ENCODE assay signal across 14 mouse cellular contexts in genomic region chr6:134933207-134933558, GRCm38 (mm10). TPM values are rescaled to one million over a fixed set of nuclear protein-coding genes. Genes with fewer than 3 reads are reported as not detected.
DNase-seq lines count a peak whose midpoint lies in the region; ATAC-seq and TF ChIP-seq lines count a peak whose summit lies in the region.
"Had no signal": no experiment of that assay in that cellular context is flagged by ENCODE, and none has a peak within 500 bp of the region (broad histone marks: within the 10 kb centered on the region; RNA-seq: fewer than 3 reads in every experiment).

No protein-coding gene starts in this region.

- in situ Hi-C loops in CH12.LX (cut with MboI; ENCODE audit: low pct_ligation_motif_present, low pct_unique_long_range_greater_than_20kb, low sequenced_read_pairs): no loop called here

- DNase-seq in gastrocnemius, adult 2 months: no peak
- no peak for DNase-seq in gastrocnemius, adult 8-10 months (ENCODE audit: low spot score in 2 of 2)
- DNase-seq in CH12.LX (ENCODE audit: extremely low read depth): no peak
- no peak for DNase-seq in liver, embryonic 14.5 days (ENCODE audit: low read depth in 3 of 3, low spot score in 3 of 3)
- no peak for DNase-seq in frontal cortex, postnatal 10 days (ENCODE audit: low spot score in 2 of 2)
- DNase-seq: cerebellum, adult 11 months; gastrocnemius, postnatal 25 days; kidney, postnatal 14 days had no signal

- peaks cover 80% of the 10 kb centered on the region for H3K79me2 ChIP-seq in CH12.LX (replicated peaks; ENCODE audit: control insufficient read depth, extremely low read depth, insufficient read depth, poor library complexity, severe bottlenecking)

- H3K4me1 ChIP-seq in intestine, postnatal 0 days (replicated peaks; ENCODE audit: control insufficient read depth, insufficient read depth, low read length): no peaks in the 10 kb centered on the region
- peaks cover 5% of the 10 kb centered on the region; the same call in 1 of the 2 replicates for H3K4me1 ChIP-seq in intestine, embryonic 16.5 days (ENCODE audit: control insufficient read depth, insufficient read depth, low read length)
- peaks cover 0 to 16% of the 10 kb centered on the region in 2 experiments; a peak in 3 of 4 replicates for H3K4me1 ChIP-seq in CH12.LX (ENCODE audit: control insufficient read depth in 1 of 2, insufficient read depth in 2 of 2)
- peaks cover 26 to 30% of the 10 kb centered on the region in 2 experiments for H3K4me1 ChIP-seq in liver, embryonic 14.5 days (replicated peaks; ENCODE audit: control insufficient read depth in 2 of 2, insufficient read depth in 2 of 2, low read length in 1 of 2)

- dilution Hi-C loops in CH12.LX (cut with MboI; ENCODE audit: extremely low pct_ligation_motif_present, extremely low pct_unique_long_range_greater_than_20kb, low sequenced_read_pairs): no loop called here

- H3K4me2 ChIP-seq in intestine, postnatal 0 days (replicated peaks; ENCODE audit: low read depth): no peak overlapping the region
- H3K4me2 ChIP-seq in intestine, embryonic 16.5 days (ENCODE audit: low read depth, low read length): no peak overlapping the region
- H3K4me2 ChIP-seq in CH12.LX (ENCODE audit: insufficient read depth, low read depth, poor library complexity, severe bottlenecking): peak overlapping the region; percentile 80
- peak overlapping the region; percentile 99 for H3K4me2 ChIP-seq in liver, embryonic 14.5 days (ENCODE audit: low read depth)
- H3K4me2 ChIP-seq: embryonic facial prominence, embryonic 12.5 days; hindbrain, embryonic 12.5 days; limb, embryonic 15.5 days; midbrain, embryonic 15.5 days had no signal

- no peak for ATAC-seq in intestine, postnatal 0 days
- ATAC-seq in intestine, embryonic 16.5 days: no peak
- ATAC-seq in liver, embryonic 14.5 days (ENCODE audit: insufficient read depth): no peak
- ATAC-seq: midbrain, embryonic 15.5 days had no signal

- H3K9ac ChIP-seq in intestine, postnatal 0 days (ENCODE audit: low read depth, low read length): peak overlapping the region; percentile 2; the same call in 1 of the 2 replicates
- H3K9ac ChIP-seq in intestine, embryonic 16.5 days (ENCODE audit: low read depth, low read length): no peak overlapping the region
- H3K9ac ChIP-seq in CH12.LX (ENCODE audit: insufficient read depth, low read depth): peak overlapping the region; percentile 65
- no peak overlapping the region; the same call in 1 of the 2 replicates for H3K9ac ChIP-seq in liver, embryonic 14.5 days (replicated peaks)
- H3K9ac ChIP-seq: embryonic facial prominence, embryonic 12.5 days; hindbrain, embryonic 12.5 days; limb, embryonic 15.5 days; midbrain, embryonic 15.5 days had no signal

- H3K27ac ChIP-seq in gastrocnemius, adult 2 months: peak overlapping the region; percentile 76
- H3K27ac ChIP-seq in intestine, postnatal 0 days (ENCODE audit: low read depth, low read length): no peak overlapping the region; the same call in 1 of the 2 replicates
- H3K27ac ChIP-seq in intestine, embryonic 16.5 days (ENCODE audit: low read length): no peak overlapping the region
- H3K27ac ChIP-seq in CH12.LX (ENCODE audit: insufficient read depth, low read depth): peak overlapping the region; percentile 41
- no peak overlapping the region for H3K27ac ChIP-seq in liver, embryonic 14.5 days
- H3K27ac ChIP-seq: embryonic facial prominence, embryonic 12.5 days; hindbrain, embryonic 12.5 days; limb, embryonic 15.5 days; midbrain, embryonic 15.5 days had no signal

- 74% methylated on average over 2 of the region's 2 CpGs for WGBS in intestine, postnatal 0 days
- WGBS in intestine, embryonic 16.5 days: 73% methylated on average over 2 of the region's 2 CpGs
- 61% methylated on average over 2 of the region's 2 CpGs for WGBS in liver, embryonic 14.5 days (ENCODE audit: insufficient replicate concordance)

- no peak for TF ChIP-seq CTCF in gastrocnemius, adult 2 months (IDR thresholded peaks at IDR 0.05)
- no peak for TF ChIP-seq CTCF in intestine, postnatal 0 days (IDR thresholded peaks at IDR 0.05; ENCODE audit: low read depth)
- no peak for TF ChIP-seq CTCF in CH12.LX (conservative IDR thresholded peaks at IDR 0.05 in 1 of 2, IDR thresholded peaks at IDR 0.05 in 1 of 2; ENCODE audit: low read depth in 2 of 2, low read length in 2 of 2)
- no peak for TF ChIP-seq CTCF in liver, embryonic 14.5 days (IDR thresholded peaks at IDR 0.05; ENCODE audit: low read depth)

- H3K36me3 ChIP-seq in intestine, postnatal 0 days (ENCODE audit: control insufficient read depth, insufficient read depth): no peaks in the 10 kb centered on the region
- no peaks in the 10 kb centered on the region for H3K36me3 ChIP-seq in intestine, embryonic 16.5 days (ENCODE audit: control insufficient read depth, insufficient read depth, low read length)
- peaks cover 9 to 27% of the 10 kb centered on the region in 2 experiments for H3K36me3 ChIP-seq in CH12.LX (replicated peaks in 1 of 2; ENCODE audit: control insufficient read depth in 1 of 2, insufficient read depth in 1 of 2, low read length in 1 of 2)
- H3K36me3 ChIP-seq in liver, embryonic 14.5 days (replicated peaks; ENCODE audit: control insufficient read depth, insufficient read depth, low read depth): peaks cover 29% of the 10 kb centered on the region
- H3K36me3 ChIP-seq: embryonic facial prominence, embryonic 12.5 days; hindbrain, embryonic 12.5 days; limb, embryonic 15.5 days; midbrain, embryonic 15.5 days had no signal

- no peaks in the 10 kb centered on the region for H3K27me3 ChIP-seq in intestine, postnatal 0 days (replicated peaks; ENCODE audit: control insufficient read depth, insufficient read depth, low read length)
- H3K27me3 ChIP-seq in intestine, embryonic 16.5 days (replicated peaks; ENCODE audit: control insufficient read depth, insufficient read depth, low read length): no peaks in the 10 kb centered on the region
- no peaks in the 10 kb centered on the region for H3K27me3 ChIP-seq in CH12.LX (replicated peaks)
- H3K27me3 ChIP-seq in liver, embryonic 14.5 days (ENCODE audit: control insufficient read depth, insufficient read depth, low read length): no peaks in the 10 kb centered on the region
- H3K27me3 ChIP-seq: embryonic facial prominence, embryonic 12.5 days; hindbrain, embryonic 12.5 days; limb, embryonic 15.5 days; midbrain, embryonic 15.5 days had no signal

- H3K9me3 ChIP-seq in intestine, postnatal 0 days (ENCODE audit: control insufficient read depth): no peaks in the 10 kb centered on the region
- no peaks in the 10 kb centered on the region for H3K9me3 ChIP-seq in intestine, embryonic 16.5 days (ENCODE audit: control insufficient read depth, low read length)
- H3K9me3 ChIP-seq in CH12.LX (replicated peaks; ENCODE audit: low read length): no peaks in the 10 kb centered on the region
- no peaks in the 10 kb centered on the region for H3K9me3 ChIP-seq in liver, embryonic 14.5 days (ENCODE audit: control insufficient read depth, low read length)
- H3K9me3 ChIP-seq: embryonic facial prominence, embryonic 12.5 days; hindbrain, embryonic 12.5 days; limb, embryonic 15.5 days; midbrain, embryonic 15.5 days had no signal

- TF ChIP-seq RAD21 in CH12.LX (IDR thresholded peaks at IDR 0.05; ENCODE audit: low read depth, low read length): no peak

- intact Hi-C loops in gastrocnemius, adult 2 months (cut with DNase I): loop anchor here (5.0 kb wide), 1 partner anchor 36 kb away; the partner anchor contains the start of gene Gpr19

- TF ChIP-seq EP300 in CH12.LX (IDR thresholded peaks at IDR 0.05; ENCODE audit: low read length): no peak
- no peak for TF ChIP-seq EP300 in liver, embryonic 14.5 days (IDR thresholded peaks at IDR 0.05; ENCODE audit: low read depth)

- no peak for TF ChIP-seq POLR2A in CH12.LX (IDR thresholded peaks at IDR 0.05; ENCODE audit: low read depth, low read length)

- no peak overlapping the region for H3K4me3 ChIP-seq in gastrocnemius, adult 2 months
- H3K4me3 ChIP-seq in intestine, postnatal 0 days (ENCODE audit: low read depth, low read length): no peak overlapping the region
- H3K4me3 ChIP-seq in intestine, embryonic 16.5 days (ENCODE audit: low read length): no peak overlapping the region
- peak overlapping the region; percentile 47 to 52 (median 49) for H3K4me3 ChIP-seq in CH12.LX (replicated peaks in 1 of 3; ENCODE audit: low read depth in 2 of 3, low read length in 2 of 3, poor library complexity in 1 of 3)
- H3K4me3 ChIP-seq in liver, embryonic 14.5 days (ENCODE audit: insufficient read depth in 1 of 2, low read depth in 2 of 2, low read length in 2 of 2): peak overlapping the region in 1 of 2 experiments; percentile 27; a peak in 2 of 4 replicates
- H3K4me3 ChIP-seq: embryonic facial prominence, embryonic 12.5 days; hindbrain, embryonic 12.5 days; limb, embryonic 15.5 days; midbrain, embryonic 15.5 days had no signal

RNA-seq across cellular contexts. Expression of gene Cdkn1b, which starts 13.0 kb away (rescaled TPM):
- total RNA-seq in gastrocnemius, adult 2 months (2021): 10 to 100 TPM; 36.1 to 41.8 TPM
- 10 to 100 TPM; 30.9 to 37.5 (median 33.1) TPM for total RNA-seq in gastrocnemius, adult 8-10 months (2022)
- 14.8 and 15.3 TPM in 2 replicates for polyA plus RNA-seq in intestine, postnatal 0 days (2015; fragmentation: Nextera tagmentation; extraction: Ambion mirVana)
- polyA plus RNA-seq in intestine, embryonic 16.5 days (2015; fragmentation: Nextera tagmentation; extraction: Ambion mirVana): 10.6 and 12.4 TPM in 2 replicates
- 12.8 and 19.2 TPM in 2 replicates for total RNA-seq in CH12.LX (2012; rRNA removed)
- total RNA-seq in CH12.LX (2014; rRNA removed): 23.5 TPM in 2 replicates
- polyA plus RNA-seq in CH12.LX (2012; ENCODE audit: insufficient read length, low read depth): 15.8 and 20.9 TPM in 2 replicates
- polyA plus RNA-seq in liver, embryonic 14.5 days (2012; rRNA removed): 8.4 and 12.2 TPM in 2 replicates
- polyA plus RNA-seq in liver, embryonic 14.5 days (2014; fragmentation: Nextera tagmentation; extraction: Ambion mirVana): 11.7 and 12.6 TPM in 2 replicates

RNA-seq across cellular contexts. Expression of gene Gpr19, which starts 34.8 kb away (rescaled TPM):
- total RNA-seq in gastrocnemius, adult 2 months (2021): 1 to 10 TPM; 4.0 to 4.1 TPM
- total RNA-seq in gastrocnemius, adult 8-10 months (2022): 1 to 10 TPM; 3.6 to 5.4 (median 4.7) TPM
- 6.5 and 7.3 TPM in 2 replicates for polyA plus RNA-seq in intestine, postnatal 0 days (2015; fragmentation: Nextera tagmentation; extraction: Ambion mirVana)
- 8.1 and 9.5 TPM in 2 replicates for polyA plus RNA-seq in intestine, embryonic 16.5 days (2015; fragmentation: Nextera tagmentation; extraction: Ambion mirVana)
- total RNA-seq in CH12.LX (2012; rRNA removed) (6.3 and 7.5 TPM in 2 replicates), CH12.LX (2014; rRNA removed) (3.8 and 5.2 TPM in 2 replicates)
- 4.8 and 6.0 TPM in 2 replicates for polyA plus RNA-seq in CH12.LX (2012; ENCODE audit: insufficient read length, low read depth)
- polyA plus RNA-seq in liver, embryonic 14.5 days (2012; rRNA removed): 4.4 and 4.7 TPM in 2 replicates
- 4.4 and 4.9 TPM in 2 replicates for polyA plus RNA-seq in liver, embryonic 14.5 days (2014; fragmentation: Nextera tagmentation; extraction: Ambion mirVana)

RNA-seq across cellular contexts. Expression of gene Apold1, which starts 48.3 kb away (rescaled TPM):
- 1 to 10 TPM; 1.0 to 5.0 TPM for total RNA-seq in gastrocnemius, adult 2 months (2021)
- 1 to 10 TPM; 1.0 to 1.7 (median 1.4) TPM for total RNA-seq in gastrocnemius, adult 8-10 months (2022)
- 2.2 and 3.2 TPM in 2 replicates for polyA plus RNA-seq in intestine, postnatal 0 days (2015; fragmentation: Nextera tagmentation; extraction: Ambion mirVana)
- 2.8 and 3.5 TPM in 2 replicates for polyA plus RNA-seq in intestine, embryonic 16.5 days (2015; fragmentation: Nextera tagmentation; extraction: Ambion mirVana)
- total RNA-seq in CH12.LX (2012; rRNA removed) (1.4 and 2.7 TPM in 2 replicates), CH12.LX (2014; rRNA removed) (2.8 and 3.1 TPM in 2 replicates)
- 1.0 and 1.1 TPM in 2 replicates for polyA plus RNA-seq in CH12.LX (2012; ENCODE audit: insufficient read length, low read depth)
- 0.78 and 0.95 TPM in 2 replicates for polyA plus RNA-seq in liver, embryonic 14.5 days (2012; rRNA removed)
- 1.6 and 2.2 TPM in 2 replicates for polyA plus RNA-seq in liver, embryonic 14.5 days (2014; fragmentation: Nextera tagmentation; extraction: Ambion mirVana)

Comparison
In these comparisons a context has a peak if more than half of its experiments do, and no peak if none do; other contexts are left out.
1. H3K9ac ChIP-seq: peak in intestine, postnatal 0 days (single experiment) and CH12.LX (single experiment); none in intestine, embryonic 16.5 days (single experiment) and liver, embryonic 14.5 days (single experiment).
2. H3K27ac ChIP-seq: peak in gastrocnemius, adult 2 months (single experiment) and CH12.LX (single experiment); none in intestine, postnatal 0 days (single experiment), intestine, embryonic 16.5 days (single experiment) and liver, embryonic 14.5 days (single experiment).
3. H3K4me3 ChIP-seq: peak in CH12.LX (3 of 3); none in gastrocnemius, adult 2 months (single experiment), intestine, postnatal 0 days (single experiment) and intestine, embryonic 16.5 days (single experiment).
4. H3K4me2 ChIP-seq: peak in CH12.LX (single experiment) and liver, embryonic 14.5 days (single experiment); none in intestine, postnatal 0 days (single experiment) and intestine, embryonic 16.5 days (single experiment).